In the genomic region with DNA sequence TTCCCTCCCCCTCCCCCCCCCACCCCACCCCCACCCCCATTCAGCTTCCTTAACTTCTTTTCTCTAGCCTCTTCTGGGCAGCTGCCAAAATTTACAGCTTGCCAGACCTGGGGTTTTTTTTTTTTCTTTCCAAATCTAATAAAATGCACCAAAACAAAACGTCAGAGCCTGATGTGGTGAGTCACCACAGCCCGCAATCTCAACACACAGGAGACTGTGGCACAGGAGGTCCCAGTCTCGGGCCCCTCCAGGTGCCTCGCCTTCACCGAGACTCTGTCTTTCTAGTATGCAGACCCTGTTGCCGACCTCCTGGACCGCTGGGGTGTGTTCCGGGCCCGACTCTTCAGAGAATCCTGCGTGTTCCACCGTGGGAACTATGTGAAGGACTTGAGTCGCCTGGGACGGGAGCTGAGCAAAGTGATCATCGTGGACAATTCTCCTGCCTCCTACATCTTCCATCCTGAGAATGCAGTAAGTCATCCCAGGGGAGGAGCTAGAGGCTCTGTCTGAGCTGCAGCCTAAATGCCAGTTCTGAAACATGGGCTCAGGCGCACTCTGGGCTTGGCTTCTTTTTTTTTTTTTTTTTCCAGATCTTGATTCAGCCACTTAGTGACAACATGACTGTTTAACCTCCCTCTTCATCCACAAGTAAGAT, we compare ENCODE assay signal across 8 mouse cellular contexts. TPM values are rescaled to one million over a fixed set of nuclear protein-coding genes. Genes with fewer than 3 reads are reported as not detected.
DNase-seq lines count a peak whose midpoint lies in the region; ATAC-seq and TF ChIP-seq lines count a peak whose summit lies in the region.
"Had no signal": no experiment of that assay in that cellular context is flagged by ENCODE, and none has a peak within 500 bp of the region (broad histone marks: within the 10 kb centered on the region; RNA-seq: fewer than 3 reads in every experiment).

No protein-coding gene starts in this region.

- TF ChIP-seq CTCF in heart, postnatal 0 days (IDR thresholded peaks at IDR 0.05; ENCODE audit: low read depth), result no peak

- peaks cover 26% of the 10 kb centered on the region for H3K4me1 ChIP-seq in kidney, embryonic 16.5 days (ENCODE audit: insufficient read depth, low read length)
- peaks cover 49% of the 10 kb centered on the region for H3K4me1 ChIP-seq in kidney, embryonic 15.5 days
- no peaks in the 10 kb centered on the region for H3K4me1 ChIP-seq in heart, postnatal 0 days (ENCODE audit: control insufficient read depth, insufficient read depth)

- TF ChIP-seq EP300 in heart, postnatal 0 days (IDR thresholded peaks at IDR 0.05; ENCODE audit: low read depth), result no peak

- peak; percentile 86 for DNase-seq in 416B (ENCODE audit: low read depth)
- peak; percentile 71 for DNase-seq in Muller cell, postnatal 12 days (ENCODE audit: inconsistent ontology term)
- no peak for DNase-seq in heart, postnatal 0 days (ENCODE audit: low spot score)
- DNase-seq in embryo, embryonic 11 days, result no peak
- no peak for DNase-seq in thymus, adult 18-20 months

- no peaks in the 10 kb centered on the region for H3K9me3 ChIP-seq in kidney, embryonic 16.5 days (ENCODE audit: low read length)
- no peaks in the 10 kb centered on the region for H3K9me3 ChIP-seq in kidney, embryonic 15.5 days (replicated peaks)
- H3K9me3 ChIP-seq in heart, postnatal 0 days (replicated peaks; ENCODE audit: control insufficient read depth, low read length), result no peaks in the 10 kb centered on the region

- H3K4me2 ChIP-seq in kidney, embryonic 16.5 days (replicated peaks; ENCODE audit: low read depth, low read length), result no peak overlapping the region
- H3K4me2 ChIP-seq in kidney, embryonic 15.5 days, result no peak overlapping the region
- no peak overlapping the region for H3K4me2 ChIP-seq in heart, postnatal 0 days (ENCODE audit: low read depth, low read length)

- WGBS in kidney, embryonic 16.5 days, result 63% methylated on average over 15 of the region's 15 CpGs
- 70% methylated on average over 15 of the region's 15 CpGs for WGBS in kidney, embryonic 15.5 days
- WGBS in heart, postnatal 0 days, result 53% methylated on average over 15 of the region's 15 CpGs

- no peak for ATAC-seq in kidney, embryonic 16.5 days (ENCODE audit: low FRiP score, low TSS enrichment)
- no peak for ATAC-seq in kidney, embryonic 15.5 days (replicated peaks; ENCODE audit: low FRiP score)
- no peak for ATAC-seq in heart, postnatal 0 days (ENCODE audit: insufficient read depth, low read depth)
- ATAC-seq: midbrain, embryonic 16.5 days had no signal

- H3K36me3 ChIP-seq in kidney, embryonic 16.5 days (ENCODE audit: insufficient read depth, low read length), result peaks cover 60% of the 10 kb centered on the region
- peaks cover 86% of the 10 kb centered on the region for H3K36me3 ChIP-seq in kidney, embryonic 15.5 days
- peaks cover 42% of the 10 kb centered on the region for H3K36me3 ChIP-seq in heart, postnatal 0 days (replicated peaks; ENCODE audit: control insufficient read depth, insufficient read depth, low read length)

- H3K27ac ChIP-seq in kidney, embryonic 16.5 days (ENCODE audit: low read length), result 0 out of 2 replicates have a peak overlapping the region, but pooled peaks have one; percentile 29
- no peak overlapping the region for H3K27ac ChIP-seq in kidney, embryonic 15.5 days
- peak overlapping the region; percentile 52; the same call in 1 of the 2 replicates for H3K27ac ChIP-seq in heart, postnatal 0 days (ENCODE audit: low read depth)

- no peak overlapping the region for H3K9ac ChIP-seq in kidney, embryonic 16.5 days (replicated peaks; ENCODE audit: low read length)
- no peak overlapping the region for H3K9ac ChIP-seq in kidney, embryonic 15.5 days
- no peak overlapping the region for H3K9ac ChIP-seq in heart, postnatal 0 days (replicated peaks; ENCODE audit: low read depth, low read length)

- H3K4me3 ChIP-seq in kidney, embryonic 16.5 days (ENCODE audit: low read length), result no peak overlapping the region
- H3K4me3 ChIP-seq in kidney, embryonic 15.5 days (replicated peaks), result no peak overlapping the region
- H3K4me3 ChIP-seq in heart, postnatal 0 days (ENCODE audit: low read depth, low read length), result no peak overlapping the region

- no peaks in the 10 kb centered on the region for H3K27me3 ChIP-seq in kidney, embryonic 16.5 days (ENCODE audit: insufficient read depth, low read length)
- no peaks in the 10 kb centered on the region for H3K27me3 ChIP-seq in kidney, embryonic 15.5 days
- no peaks in the 10 kb centered on the region for H3K27me3 ChIP-seq in heart, postnatal 0 days (ENCODE audit: control insufficient read depth, insufficient read depth, low read length)

RNA-seq across cellular contexts. Expression of a gene that starts 15.4 kb away (rescaled TPM):
- polyA plus RNA-seq in kidney, embryonic 16.5 days (2015; fragmentation: Nextera tagmentation; extraction: Ambion mirVana), result 53.7 and 56.3 TPM in 2 replicates
- polyA plus RNA-seq in kidney, embryonic 15.5 days (2015; fragmentation: Nextera tagmentation; extraction: Ambion mirVana), result 36.4 and 46.2 TPM in 2 replicates
- total RNA-seq in heart, postnatal 0 days (2014; rRNA removed; ENCODE audit: low replicate concordance), result 4.8 and 12.6 TPM in 2 replicates
- polyA plus RNA-seq in heart, postnatal 0 days (2015; fragmentation: Nextera tagmentation; extraction: Ambion mirVana), result 3.8 and 4.4 TPM in 2 replicates

RNA-seq across cellular contexts. Expression of a gene that starts 56.1 kb away (rescaled TPM):
- 25.3 and 26.9 TPM in 2 replicates for polyA plus RNA-seq in kidney, embryonic 16.5 days (2015; fragmentation: Nextera tagmentation; extraction: Ambion mirVana)
- 20.0 and 20.1 TPM in 2 replicates for polyA plus RNA-seq in kidney, embryonic 15.5 days (2015; fragmentation: Nextera tagmentation; extraction: Ambion mirVana)
- 21.1 and 27.1 TPM in 2 replicates for total RNA-seq in heart, postnatal 0 days (2014; rRNA removed; ENCODE audit: low replicate concordance)
- 12.9 and 14.6 TPM in 2 replicates for polyA plus RNA-seq in heart, postnatal 0 days (2015; fragmentation: Nextera tagmentation; extraction: Ambion mirVana)

Comparison
In these comparisons a context has a peak if more than half of its experiments do, and no peak if none do; other contexts are left out.
1. DNase-seq: peak in 416B (single experiment) and Muller cell, postnatal 12 days (single experiment); none in heart, postnatal 0 days (single experiment), embryo, embryonic 11 days (single experiment) and thymus, adult 18-20 months (0 of 2).